Mouse (Mus musculus) testis, adult 2 months (tissue): Measurements from ENCODE around the gene Txndc17. TPM values are rescaled to one million over a fixed set of nuclear protein-coding genes. Genes with fewer than 3 reads are reported as not detected.

Experiments used
- H3K27ac ChIP-seq: fragments of 200-500 bp; 2 replicates; pipeline ENCODE4 v1.5.1; 2012; ENCODE audit warnings: low read depth, low read length; ENCODE audit not compliant: control insufficient read depth, insufficient read depth
- H3K27me3 ChIP-seq: fragments of 200-500 bp; 2 replicates; pipeline ENCODE4 v1.6.1; 2012; ENCODE audit warnings: mild to moderate bottlenecking, low read length, moderate library complexity; ENCODE audit not compliant: control insufficient read depth, insufficient read depth
- H3K36me3 ChIP-seq: fragments of 200-500 bp; 2 replicates; pipeline ENCODE4 v1.6.1; 2012; ENCODE audit warnings: mild to moderate bottlenecking, low read length; ENCODE audit not compliant: control insufficient read depth, insufficient read depth
- H3K4me1 ChIP-seq: fragments of 200-500 bp; 2 replicates; pipeline ENCODE4 v1.6.1; 2012; ENCODE audit warnings: low read length; ENCODE audit not compliant: control insufficient read depth, insufficient read depth
- H3K4me3 ChIP-seq: fragments of 200-500 bp; 2 replicates; pipeline ENCODE4 v1.5.1; 2012; ENCODE audit warnings: low read depth, mild to moderate bottlenecking, low read length, moderate library complexity, mixed read lengths; ENCODE audit not compliant: control insufficient read depth
- CTCF ChIP-seq: fragments of 200-500 bp; IDR thresholded peaks from 2 replicates; pipeline ENCODE4 v1.5.1; 2012; ENCODE audit warnings: low read depth, mild to moderate bottlenecking, inconsistent platforms, low read length, moderate library complexity; ENCODE audit not compliant: control insufficient read depth, insufficient read depth, insufficient replicate concordance
- POLR2A ChIP-seq: fragments of 200-500 bp; IDR thresholded peaks from 2 replicates; pipeline ENCODE4 v1.6.1; 2012; ENCODE audit warnings: low read depth, mild to moderate bottlenecking, inconsistent platforms, low read length, moderate library complexity; ENCODE audit not compliant: control insufficient read depth
- polyA plus RNA-seq: library from polyadenylated mRNA; depleted of rRNA; stranded (reverse); fragments of >200 nt; gene quantifications from 2 replicates; pipeline ENCODE4 v1.2.3, GENCODE M21; 2012

The Txndc17 gene
- polyA plus RNA-seq, 1 experiment: 17.5 TPM

GRCm38 (mm10) chr11:72206341-72207203, 775 bp upstream of the Txndc17 start, which contains the start of gene Gm43951:
Gm43951 (minus strand) TSS chr11:72206840.
- no peaks in the 10 kb centered on the region for H3K36me3 ChIP-seq
- H3K4me1 ChIP-seq: peaks cover 13% of the 10 kb centered on the region
- H3K27me3 ChIP-seq: no peaks in the 10 kb centered on the region
- no peak for TF ChIP-seq CTCF
- no peak for TF ChIP-seq POLR2A
- H3K27ac ChIP-seq: peak within 1 kb of the TSS; percentile 99
- H3K4me3 ChIP-seq: peak within 1 kb of the TSS; percentile 91

DNA sequence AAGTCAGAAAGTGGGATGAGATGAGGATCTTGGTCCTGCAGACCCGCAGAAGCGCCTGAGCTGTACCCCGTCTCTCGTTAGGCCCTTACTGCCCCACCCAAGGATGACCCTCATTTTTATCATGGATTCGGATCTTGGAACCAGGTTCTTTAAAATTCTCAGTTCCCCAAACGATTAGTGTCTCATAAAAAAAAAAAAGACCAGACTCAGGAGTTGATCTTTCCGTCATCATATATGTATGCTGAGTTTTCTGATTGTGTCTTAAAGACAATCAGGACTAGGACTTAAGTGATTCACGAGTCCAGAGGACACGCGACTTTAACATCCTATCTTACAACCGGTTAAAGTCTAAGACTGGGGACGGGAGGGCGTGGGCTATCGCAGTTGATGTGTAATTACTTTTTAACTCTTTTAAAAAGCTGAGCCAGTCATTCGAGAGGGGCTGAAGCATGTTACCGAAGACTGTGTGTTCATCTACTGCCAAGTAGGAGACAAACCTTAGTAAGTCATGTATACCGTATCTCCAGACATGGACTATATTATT, 559 bp downstream of the Txndc17 start:
- Histone ChIP-seq H3K27ac (peak overlapping the region; percentile 99), H3K27me3 (no peaks in the 10 kb centered on the region), H3K4me1 (peaks cover 13% of the 10 kb centered on the region)

DNA sequence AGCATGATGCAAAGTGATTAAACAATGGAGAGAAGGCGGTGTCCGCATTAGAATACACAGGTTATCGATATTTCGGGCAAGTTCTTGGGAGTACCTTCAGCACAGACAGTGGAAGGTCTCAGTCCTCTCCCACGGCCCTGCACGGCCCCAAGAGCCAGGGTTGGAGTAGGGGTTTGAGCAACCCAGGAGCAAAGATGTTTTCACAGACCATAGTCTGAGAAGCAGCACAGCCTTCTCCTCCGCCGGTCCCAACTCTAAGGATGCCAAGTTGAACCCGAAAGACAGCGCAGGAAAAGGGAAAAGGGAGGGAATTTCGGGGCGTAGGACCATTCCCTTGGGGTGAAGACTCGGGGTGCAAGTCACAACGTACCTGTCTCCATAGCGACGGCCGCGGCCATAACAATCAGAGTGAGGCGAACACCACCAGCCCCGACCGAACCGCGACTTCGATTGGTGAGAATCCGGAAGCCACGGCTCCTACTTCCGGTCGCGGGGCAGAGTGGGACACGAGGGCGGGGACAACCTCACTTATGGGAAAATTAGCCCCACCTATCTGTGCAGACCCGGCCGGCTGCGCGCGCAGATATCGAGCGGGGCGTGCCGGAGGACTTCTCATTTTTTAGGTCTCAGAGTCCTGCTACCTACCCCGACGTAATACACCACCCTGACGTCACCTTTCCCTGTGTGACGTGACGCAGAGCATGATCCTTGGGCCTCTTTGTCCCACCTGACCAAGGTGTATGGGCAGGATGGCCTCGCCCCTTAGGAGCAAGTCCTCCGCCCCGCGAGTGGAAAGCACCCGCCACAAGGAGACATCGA, 7.5 kb downstream of the Txndc17 start:
- Histone ChIP-seq H3K27ac (peak overlapping the region; percentile 93), H3K4me1 (no peaks in the 10 kb centered on the region; the same call in 1 of the 2 replicates), H3K36me3 (peaks cover 3% of the 10 kb centered on the region), H3K4me3 (peak overlapping the region; percentile 94), H3K27me3 (no peaks in the 10 kb centered on the region)
- no peak for TF ChIP-seq CTCF
- peak; percentile 87 for TF ChIP-seq POLR2A

More for the DNA sequence above, 559 bp downstream of the Txndc17 start:
- H3K36me3 ChIP-seq: peaks cover 2% of the 10 kb centered on the region
- peak overlapping the region; percentile 91 for H3K4me3 ChIP-seq
- TF ChIP-seq CTCF: no peak
- no peak for TF ChIP-seq POLR2A

- H3K27ac ChIP-seq: peak within 1 kb of the TSS; percentile 93
- peak within 1 kb of the TSS; percentile 94 for H3K4me3 ChIP-seq
- peaks cover 3% of the 10 kb centered on the region for H3K36me3 ChIP-seq
- TF ChIP-seq CTCF: 0 out of 2 replicates have a peak, but pooled peaks have one; percentile 1
- TF ChIP-seq POLR2A: no peak; the same call in 1 of the 2 replicates
- no peaks in the 10 kb centered on the region; the same call in 1 of the 2 replicates for H3K4me1 ChIP-seq
- no peaks in the 10 kb centered on the region for H3K27me3 ChIP-seq
Measured at GRCm38 (mm10) chr11:72215410-72215797, 8.1 kb downstream of the Txndc17 start, which contains the start of gene Med31. Med31 (minus strand) TSS chr11:72215592.

- TF ChIP-seq CTCF (no peak), POLR2A (no peak)
- Histone ChIP-seq H3K27me3 (no peaks in the 10 kb centered on the region), H3K4me3 (peak overlapping the region; percentile 84)
Measured at GRCm38 (mm10) chr11:72217116-72217515, 9.8 kb downstream of the Txndc17 start.

DNA sequence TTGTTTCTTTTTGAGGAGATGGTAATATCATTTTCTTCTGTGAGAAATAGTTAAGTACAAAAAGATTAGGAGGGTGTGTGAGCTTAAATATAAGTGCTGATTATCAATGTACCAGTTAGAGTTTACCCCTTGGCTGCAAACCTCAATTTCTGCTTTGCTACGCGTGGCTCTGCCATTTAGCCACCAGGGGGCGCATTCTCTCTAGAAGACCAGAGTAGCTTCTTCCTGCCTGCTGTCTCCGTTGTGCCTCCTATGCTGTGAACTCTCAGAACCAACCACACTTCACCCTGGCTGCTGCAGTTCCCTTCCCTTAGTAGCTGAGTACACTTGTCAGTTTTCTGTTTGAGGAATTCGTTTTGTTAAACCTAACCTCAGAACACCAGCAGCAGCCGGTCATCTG, 13.9 kb downstream of the Txndc17 start:
- Histone ChIP-seq H3K27me3 (no peaks in the 10 kb centered on the region), H3K36me3 (no peaks in the 10 kb centered on the region), H3K4me1 (no peaks in the 10 kb centered on the region)

More at GRCm38 (mm10) chr11:72217116-72217515, 9.8 kb downstream of the Txndc17 start:
- no peak overlapping the region for H3K27ac ChIP-seq
- peaks cover 1% of the 10 kb centered on the region; the same call in 1 of the 2 replicates for H3K36me3 ChIP-seq
- no peaks in the 10 kb centered on the region; the same call in 1 of the 2 replicates for H3K4me1 ChIP-seq

More for the DNA sequence above, 13.9 kb downstream of the Txndc17 start:
- Histone ChIP-seq H3K4me3 (no peak overlapping the region), H3K27ac (no peak overlapping the region)
- TF ChIP-seq POLR2A: no peak
- peak; percentile 90 for TF ChIP-seq CTCF
